Mouse (Mus musculus) fat pad, adult 2 months (tissue): ENCODE results near the gene Hip1r.

ENCODE experiments used
- DNase-seq: peaks from one replicate; pipeline ENCODE4 v3.0.0-alpha.2; 2011; ENCODE audit warnings: low read depth, low spot score; ENCODE audit errors: extremely low read depth

The Hip1r gene

GRCm38 (mm10) chr5:123996194-123996593, 22.8 kb downstream of the Hip1r start:
- DNase-seq, result no peak

DNA sequence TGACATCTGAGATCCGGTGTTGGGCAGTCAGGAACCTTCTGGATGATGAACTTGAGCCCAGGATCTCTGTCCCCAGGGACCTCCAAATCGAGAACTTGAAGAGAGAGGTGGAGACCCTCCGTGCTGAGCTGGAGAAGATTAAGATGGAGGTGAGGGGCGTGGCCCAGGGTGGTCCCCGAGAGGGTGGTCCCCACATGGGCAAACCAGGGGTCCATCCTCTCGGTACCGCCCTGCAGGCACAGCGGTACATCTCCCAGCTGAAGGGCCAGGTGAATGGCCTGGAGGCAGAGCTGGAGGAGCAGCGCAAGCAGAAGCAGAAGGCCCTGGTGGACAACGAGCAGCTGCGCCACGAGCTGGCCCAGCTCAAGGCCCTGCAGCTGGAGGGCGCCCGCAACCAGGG, 23.3 kb downstream of the Hip1r start:
- DNase-seq, result no peak

- DNase-seq, result no peak
Measured at GRCm38 (mm10) chr5:123997211-123997751, 23.9 kb downstream of the Hip1r start.

GRCm38 (mm10) chr5:123997811-123998210, 24.4 kb downstream of the Hip1r start:
- DNase-seq, result no peak

GRCm38 (mm10) chr5:123998370-123998769, 24.9 kb downstream of the Hip1r start:
- no peak for DNase-seq

DNA sequence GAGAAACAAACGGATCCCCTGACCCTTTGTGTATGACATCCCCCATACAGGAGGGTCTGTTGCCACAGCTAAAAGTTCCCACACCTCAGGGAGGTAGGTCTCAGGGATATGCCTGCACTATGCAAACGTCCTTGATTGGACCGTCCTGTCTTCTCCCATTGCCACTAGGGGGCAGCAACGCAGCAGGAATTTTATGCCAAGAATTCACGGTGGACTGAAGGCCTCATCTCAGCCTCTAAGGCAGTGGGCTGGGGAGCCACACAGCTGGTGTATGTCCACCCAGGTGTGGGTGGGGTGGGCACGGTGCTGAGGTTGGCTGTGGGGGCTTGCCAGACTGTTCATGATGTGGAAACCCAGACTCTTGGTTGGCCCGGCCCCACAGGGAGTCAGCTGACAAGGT, 27.4 kb downstream of the Hip1r start:
- no peak for DNase-seq

GRCm38 (mm10) chr5:124001274-124001673, 27.8 kb downstream of the Hip1r start:
- DNase-seq, result no peak

DNA sequence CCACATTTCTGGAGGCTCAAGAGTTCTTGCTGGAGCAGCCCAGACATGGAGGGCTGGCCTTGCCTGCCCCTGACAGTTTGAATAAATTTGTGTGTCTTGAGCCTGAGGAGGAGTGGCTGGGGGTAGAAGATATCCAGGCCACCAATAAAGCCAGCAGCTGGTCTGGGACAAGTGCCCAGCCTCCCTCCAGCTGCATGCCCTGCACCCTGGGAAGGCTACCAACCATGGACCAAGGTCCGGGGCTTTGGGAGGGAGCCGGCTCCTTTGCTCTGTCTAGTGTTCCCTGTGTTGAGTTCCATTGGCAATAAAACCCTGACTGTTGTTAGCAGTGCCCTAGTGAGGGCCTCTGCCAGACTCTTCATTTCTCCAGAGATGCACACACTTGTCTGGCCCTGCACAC, 29.4 kb downstream of the Hip1r start:
- no peak for DNase-seq

DNA sequence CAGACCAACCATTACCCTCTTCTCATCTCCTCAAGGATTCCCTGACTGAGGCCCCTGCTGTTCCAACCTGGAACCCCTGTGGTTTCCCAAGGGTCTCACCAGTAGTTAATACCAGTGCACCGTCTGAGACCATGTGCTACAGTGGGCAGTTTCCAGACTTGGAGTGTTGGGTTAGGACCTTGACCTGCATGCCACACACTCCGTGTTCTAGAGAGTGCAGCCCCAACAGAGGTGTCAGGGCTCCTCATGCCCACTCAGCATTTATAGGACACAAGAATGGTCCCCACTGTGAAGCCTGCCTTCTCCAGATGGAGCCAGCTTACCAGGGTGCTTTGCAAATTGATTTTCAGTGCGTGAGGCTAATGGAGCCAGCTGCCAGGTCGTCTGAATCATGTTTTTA, 29.9 kb downstream of the Hip1r start:
- DNase-seq, result no peak

- DNase-seq, result no peak
Measured at GRCm38 (mm10) chr5:124004356-124005150, 31.1 kb downstream of the Hip1r start.

DNA sequence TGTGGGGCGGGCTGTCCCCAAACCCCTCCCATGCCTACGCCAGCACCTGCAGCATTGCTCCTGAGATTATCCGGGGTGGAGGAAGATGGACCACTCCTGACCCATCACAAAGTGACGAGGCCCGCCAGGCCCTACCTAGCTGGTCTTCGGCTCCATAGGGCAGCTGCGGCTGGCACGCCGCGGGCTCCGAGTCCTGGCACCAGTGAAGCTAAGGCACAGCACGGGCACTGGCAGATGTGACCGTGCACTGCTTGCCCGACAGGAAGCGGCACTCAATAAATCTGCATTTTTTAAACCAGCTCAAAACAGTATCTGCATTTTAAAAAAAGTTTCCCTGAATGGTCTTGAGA, 31.7 kb downstream of the Hip1r start:
- DNase-seq, result no peak

- no peak for DNase-seq
Measured at GRCm38 (mm10) chr5:124005591-124005990, 32.2 kb downstream of the Hip1r start.

DNA sequence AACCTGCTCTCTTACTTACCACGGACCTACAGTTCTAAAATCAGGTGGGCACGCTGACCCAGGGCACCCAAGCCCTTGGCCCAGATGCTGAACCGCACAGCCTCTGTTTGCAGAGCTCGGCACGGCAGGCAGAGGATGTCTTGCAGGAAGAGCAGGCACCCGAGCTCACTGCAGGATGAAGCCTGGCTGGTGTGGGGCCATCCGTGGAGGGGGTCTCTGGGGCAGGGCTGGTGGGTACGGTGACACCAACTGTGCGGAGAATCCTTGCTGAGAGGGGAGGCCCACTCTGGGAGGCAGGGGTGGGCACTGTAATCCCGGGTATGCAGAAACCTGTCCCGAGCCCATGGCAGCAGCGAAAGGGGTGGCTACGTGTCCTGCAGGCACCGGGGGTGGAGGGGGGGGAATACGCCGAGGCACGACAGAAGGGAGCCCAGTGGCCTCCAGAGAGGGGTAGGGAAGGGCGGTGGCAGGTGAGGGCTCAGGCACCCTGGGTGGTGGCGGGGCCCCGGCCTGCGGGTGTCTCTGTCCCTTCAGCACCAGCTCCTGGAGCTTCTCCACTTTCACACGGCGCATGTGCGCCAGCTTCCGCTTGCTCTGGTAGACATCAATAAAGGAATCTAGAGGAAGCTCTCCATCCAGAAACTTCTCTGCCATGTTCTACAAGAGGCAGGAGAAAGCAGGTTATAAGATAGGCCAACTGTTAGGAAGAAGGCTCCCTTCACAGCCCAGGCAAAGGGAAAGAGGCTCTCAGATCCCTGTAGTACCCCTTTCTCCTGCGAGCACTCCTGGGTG, 32.9 kb downstream of the Hip1r start:
- DNase-seq, result no peak

- DNase-seq, result no peak
Measured at GRCm38 (mm10) chr5:124006891-124007491, 33.6 kb downstream of the Hip1r start.

DNA sequence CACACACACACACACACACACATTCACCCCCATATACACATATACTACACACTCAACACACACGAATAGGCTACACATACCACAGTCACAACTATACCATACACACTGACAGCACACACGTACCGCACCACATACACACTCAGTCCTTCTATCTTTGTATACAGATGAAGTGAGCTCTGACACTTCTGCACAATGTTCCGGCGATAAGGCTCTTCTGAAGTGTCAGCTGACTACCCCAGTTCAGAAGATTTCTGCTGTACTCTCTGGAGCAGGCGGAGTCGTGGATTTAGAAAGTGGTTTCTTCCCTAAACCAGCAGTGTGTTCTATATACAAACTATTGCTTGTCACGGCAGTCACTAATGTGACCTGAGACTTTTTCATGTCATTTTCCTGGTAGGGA, 36.6 kb downstream of the Hip1r start:
- DNase-seq, result no peak

- no peak for DNase-seq
Measured at GRCm38 (mm10) chr5:124010910-124011655, 37.7 kb downstream of the Hip1r start.

DNA sequence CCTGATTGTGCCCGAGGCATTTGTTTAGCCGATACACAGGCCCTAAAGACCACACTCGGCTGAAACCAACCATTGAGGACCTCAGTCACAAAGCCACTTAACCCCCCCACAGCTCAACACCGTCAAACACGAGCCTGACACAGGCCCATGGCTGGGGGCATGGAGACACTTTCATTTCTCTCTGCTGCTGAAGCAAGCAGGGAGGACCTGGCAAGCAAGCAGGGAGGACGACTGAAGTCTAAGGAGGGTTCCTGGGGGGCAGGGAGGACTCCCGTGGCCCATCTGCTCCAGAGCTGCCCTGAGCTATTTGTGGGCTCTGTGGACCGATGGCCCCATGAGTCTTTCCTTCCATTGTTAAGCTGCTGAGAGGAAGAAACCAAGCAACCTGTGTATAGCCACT, 38.5 kb downstream of the Hip1r start:
- DNase-seq, result no peak

GRCm38 (mm10) chr5:124012885-124013284, 39.5 kb downstream of the Hip1r start:
- DNase-seq, result no peak

- no peak for DNase-seq
Measured at GRCm38 (mm10) chr5:124013747-124014146, 40.3 kb downstream of the Hip1r start.

GRCm38 (mm10) chr5:124014180-124014579, 40.8 kb downstream of the Hip1r start:
- no peak for DNase-seq

DNA sequence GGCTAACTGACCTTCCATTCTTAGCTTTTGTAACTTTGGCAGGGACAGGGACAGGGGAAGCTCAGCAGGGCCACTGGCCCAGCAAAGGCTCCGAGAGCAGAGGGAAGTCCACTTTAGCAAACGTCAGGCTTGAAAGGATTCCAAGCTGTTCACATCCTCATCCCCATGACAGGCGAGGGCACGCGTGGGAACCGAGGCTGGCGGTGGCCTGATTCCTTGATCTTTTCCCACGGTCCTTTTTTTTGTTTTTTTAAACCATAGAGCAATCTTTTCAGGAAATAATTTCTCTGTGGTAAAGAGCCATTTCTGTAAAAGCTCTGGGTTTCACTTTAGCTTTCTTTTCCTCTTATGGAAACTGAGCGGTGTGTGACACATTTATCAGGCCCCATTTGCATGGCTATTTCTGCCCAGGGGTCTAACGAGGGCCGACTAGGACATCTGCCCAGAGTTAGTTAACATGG, 41.4 kb downstream of the Hip1r start:
- no peak for DNase-seq
